Mouse (Mus musculus) embryo, embryonic 11.5 days (tissue): ENCODE data around the gene Hspb3.

ENCODE experiments used
- DNase-seq: peaks from one replicate; pipeline ENCODE4 v3.0.0-alpha.2; 2012; ENCODE audit warnings: low read depth, low spot score

Hspb3 gene

GRCm38 (mm10) chr13:113635799-113636222 is 27.7 kb downstream of the Hspb3 start:
- DNase-seq: no peak

- no peak for DNase-seq
These were observed 28.6 kb downstream of the Hspb3 start for GRCm38 (mm10) chr13:113634732-113635481.

GRCm38 (mm10) chr13:113632506-113632905 is 31.0 kb downstream of the Hspb3 start:
- no peak for DNase-seq

- no peak for DNase-seq
These were observed 35.9 kb downstream of the Hspb3 start for GRCm38 (mm10) chr13:113627601-113628000.

- no peak for DNase-seq
These were observed 40.6 kb downstream of the Hspb3 start for GRCm38 (mm10) chr13:113622865-113623255.

- DNase-seq: no peak
These were observed 41.2 kb downstream of the Hspb3 start for GRCm38 (mm10) chr13:113622122-113622864.

- DNase-seq: no peak
These were observed 44.5 kb downstream of the Hspb3 start for GRCm38 (mm10) chr13:113619003-113619402.

- DNase-seq: peak; percentile 87
These were observed 45.3 kb downstream of the Hspb3 start, which contains the start of gene Snx18 for GRCm38 (mm10) chr13:113617891-113618823. Snx18 (minus strand) TSS chr13:113618564.

- DNase-seq: no peak
These were observed 46.1 kb downstream of the Hspb3 start for GRCm38 (mm10) chr13:113617338-113617890.

- no peak for DNase-seq
These were observed 46.6 kb downstream of the Hspb3 start for GRCm38 (mm10) chr13:113616751-113617337.

- no peak for DNase-seq
These were observed 47.4 kb downstream of the Hspb3 start for GRCm38 (mm10) chr13:113615971-113616671.

- no peak for DNase-seq
These were observed 47.9 kb downstream of the Hspb3 start for GRCm38 (mm10) chr13:113615546-113615941.

- no peak for DNase-seq
These were observed 48.6 kb downstream of the Hspb3 start for GRCm38 (mm10) chr13:113614635-113615545.

GRCm38 (mm10) chr13:113613882-113614281 is 49.6 kb downstream of the Hspb3 start:
- DNase-seq: no peak

- no peak for DNase-seq
These were observed 50.1 kb downstream of the Hspb3 start for GRCm38 (mm10) chr13:113613341-113613740.
